Mouse (Mus musculus) CD4-positive, CD25-positive, alpha-beta regulatory T cell, adult 2 months (primary cell): ENCODE measurements around the gene Atrip.

ENCODE experiments used
- DNase-seq: peaks from one replicate; pipeline ENCODE4 v3.0.0-alpha.2; 2012; ENCODE audit warnings: low read depth, low spot score

The Atrip gene

DNA sequence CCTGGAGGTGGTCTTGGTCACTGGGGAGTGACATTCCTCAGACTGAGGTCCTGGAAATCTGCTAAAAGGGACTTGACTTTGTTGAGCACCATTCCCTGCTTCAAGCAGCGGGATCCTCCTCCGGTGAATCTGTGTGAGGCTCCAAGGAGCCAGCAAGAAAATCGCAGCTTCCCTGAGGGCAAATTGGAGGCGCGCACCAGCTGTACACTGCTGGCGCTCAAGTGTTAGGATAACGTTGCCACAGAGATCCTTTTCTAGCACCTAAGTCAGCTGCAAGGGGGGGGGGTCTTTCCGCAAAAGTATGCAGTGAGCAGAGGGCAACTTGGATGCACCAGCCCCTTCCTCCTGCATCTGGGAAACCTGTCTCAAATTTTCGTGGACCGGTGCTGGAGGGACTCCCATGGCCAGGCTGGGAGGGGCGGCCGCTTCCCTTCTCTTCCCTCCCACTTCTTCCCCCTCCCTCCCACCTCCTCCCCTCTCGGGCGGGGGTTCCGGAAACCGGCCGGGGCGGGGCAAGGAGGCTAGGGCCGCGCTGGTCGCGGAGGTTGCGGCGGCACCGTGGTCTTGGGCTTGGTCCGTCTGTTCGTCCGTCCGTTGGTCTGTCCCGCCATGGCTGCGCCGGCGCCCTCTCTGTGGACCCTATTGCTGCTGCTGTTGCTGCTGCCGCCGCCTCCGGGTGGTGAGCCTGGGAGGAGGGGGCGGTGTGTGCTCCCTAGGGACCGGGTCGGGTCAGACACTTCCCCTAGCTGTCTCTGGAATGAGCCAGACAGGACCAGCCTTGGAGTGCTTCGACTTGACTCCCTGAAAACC, 35.6 kb downstream of the Atrip start, which contains the start of gene Shisa5:
Shisa5 (plus strand) TSS at position 480 of the 810 bp plus-strand sequence.
- DNase-seq: peak; percentile 74

DNA sequence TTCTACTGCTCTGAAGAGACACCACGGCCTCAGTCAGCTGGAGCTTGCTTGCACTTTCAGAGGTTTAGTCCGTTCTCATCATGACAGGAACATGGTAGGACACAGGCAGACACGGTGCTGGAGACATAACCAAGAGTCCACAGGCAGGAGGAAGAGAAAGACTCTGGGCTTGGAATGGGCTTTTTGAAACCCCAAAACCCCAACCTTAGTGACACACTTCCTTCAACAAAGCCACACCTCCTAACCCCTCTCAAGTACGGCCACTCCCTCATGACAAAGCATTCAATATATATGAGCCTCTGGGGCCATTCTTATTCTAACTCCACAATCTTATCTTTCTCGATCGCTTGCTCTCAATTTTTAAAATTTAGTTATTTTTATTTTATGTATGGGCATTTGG, 41.5 kb downstream of the Atrip start:
- no peak for DNase-seq

DNA sequence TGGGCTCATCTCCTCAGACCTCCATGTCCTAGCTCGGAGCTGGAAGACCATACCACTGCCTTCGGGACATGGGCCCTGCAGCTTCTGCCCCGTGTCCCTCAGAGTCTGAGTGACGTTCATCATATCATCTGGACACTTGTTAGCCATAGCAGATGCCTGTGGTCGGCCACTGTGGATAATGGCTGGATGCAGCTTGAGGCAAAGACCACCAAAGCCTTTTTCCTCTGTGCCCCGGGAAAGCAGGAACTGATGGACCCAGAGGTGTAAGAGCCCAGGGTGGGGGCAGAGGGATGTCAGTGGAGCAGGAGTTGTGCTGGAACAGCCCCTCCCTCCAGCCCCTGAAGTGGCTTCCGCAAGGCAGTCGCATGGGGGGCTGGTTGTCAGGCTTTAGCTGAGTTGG, 42.2 kb downstream of the Atrip start:
- no peak for DNase-seq

DNA sequence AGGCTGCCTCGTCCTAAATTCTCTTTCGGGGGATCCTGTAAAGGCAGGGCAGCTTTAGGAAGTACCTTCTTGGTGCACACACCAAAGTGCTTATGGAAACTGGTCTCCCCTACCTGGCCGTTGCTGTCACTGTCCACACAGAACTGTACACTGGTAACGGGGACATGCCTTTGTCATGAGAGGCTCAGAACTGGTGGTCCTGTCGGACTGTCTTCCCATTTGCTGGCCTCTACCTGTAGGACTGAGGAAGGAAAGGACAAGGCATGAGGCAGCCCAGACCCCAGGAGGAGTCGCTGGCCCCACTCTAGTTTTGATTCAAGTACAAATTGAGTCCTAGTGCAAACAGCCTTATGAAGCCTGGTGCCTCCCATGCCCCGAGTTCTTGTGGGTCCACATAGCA, 42.9 kb downstream of the Atrip start:
- no peak for DNase-seq

DNA sequence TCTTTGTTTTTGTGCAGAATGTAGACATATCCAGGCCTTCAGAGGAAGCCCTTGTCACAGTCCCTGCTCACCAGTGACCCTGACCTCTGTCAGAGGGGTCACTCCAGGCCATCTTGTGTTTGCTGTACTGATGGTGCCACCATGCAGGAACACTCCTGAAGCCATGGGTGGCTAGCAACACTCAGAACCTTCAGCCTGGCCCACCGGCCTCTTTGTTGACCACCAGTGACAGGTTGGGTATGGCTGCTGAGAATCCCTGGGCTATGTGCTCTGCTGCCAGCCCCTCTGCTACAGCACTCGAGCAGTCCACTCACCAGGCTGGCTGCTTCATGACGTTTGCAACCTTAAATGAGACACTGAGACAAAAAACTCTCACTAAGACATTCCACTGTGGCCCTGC, 43.6 kb downstream of the Atrip start:
- no peak for DNase-seq

DNA sequence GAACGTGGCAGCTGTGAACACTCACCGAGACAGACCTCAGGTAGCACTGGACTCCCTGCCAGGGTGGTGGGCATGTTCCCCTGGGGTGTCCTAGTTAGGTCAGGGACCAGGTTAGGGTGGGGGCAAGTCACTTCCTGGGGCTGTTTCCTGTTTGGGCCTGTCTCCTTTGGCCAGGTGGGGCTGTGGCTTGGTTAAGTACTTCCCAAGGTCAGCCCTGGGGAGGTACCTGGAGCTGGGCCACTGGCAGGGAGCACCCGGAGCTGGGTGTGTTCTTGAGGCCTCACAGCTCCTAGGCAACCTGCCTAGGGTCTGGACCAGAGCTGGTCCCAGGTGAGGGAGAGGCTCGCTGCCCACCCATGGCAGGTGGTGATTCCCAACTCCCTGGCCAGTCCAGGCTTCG, 45.0 kb downstream of the Atrip start:
- DNase-seq: no peak

DNA sequence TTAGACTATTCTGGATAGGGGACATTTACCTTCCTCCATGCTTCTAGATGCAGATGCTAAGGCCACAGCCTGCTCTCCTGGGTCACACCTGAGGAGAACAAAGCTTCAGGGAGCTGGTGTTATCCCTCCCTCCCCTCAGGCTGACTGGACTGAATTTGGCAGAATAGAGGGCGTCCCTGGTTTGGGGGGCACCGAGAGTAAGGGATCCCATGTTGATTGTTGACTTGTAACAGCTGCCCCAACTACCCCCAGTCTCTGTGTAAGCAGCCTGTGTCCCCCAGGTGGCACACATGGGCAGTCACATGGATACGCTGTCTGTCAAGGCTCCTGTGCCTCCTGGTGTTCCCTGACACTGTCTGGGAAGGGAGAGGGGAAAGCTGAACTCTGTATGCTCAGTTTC, 45.5 kb downstream of the Atrip start:
- no peak for DNase-seq

DNA sequence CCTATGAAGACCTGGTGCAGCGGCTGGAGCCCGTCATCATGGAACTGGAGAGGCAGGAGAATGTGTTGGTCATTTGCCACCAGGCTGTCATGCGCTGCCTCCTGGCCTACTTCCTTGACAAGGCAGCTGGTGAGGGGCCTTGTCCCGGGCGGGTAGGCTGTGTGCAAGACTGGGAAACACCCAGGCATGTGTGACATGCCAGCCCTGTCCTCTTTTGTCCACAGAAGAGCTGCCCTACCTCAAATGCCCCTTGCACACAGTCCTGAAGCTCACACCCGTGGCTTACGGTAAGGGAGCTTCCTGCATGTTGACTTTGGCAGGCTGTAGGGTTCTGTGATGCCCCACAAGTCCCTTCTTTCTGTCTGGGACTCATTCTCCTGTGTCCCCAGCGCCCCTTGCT, 46.4 kb downstream of the Atrip start:
- no peak for DNase-seq

DNA sequence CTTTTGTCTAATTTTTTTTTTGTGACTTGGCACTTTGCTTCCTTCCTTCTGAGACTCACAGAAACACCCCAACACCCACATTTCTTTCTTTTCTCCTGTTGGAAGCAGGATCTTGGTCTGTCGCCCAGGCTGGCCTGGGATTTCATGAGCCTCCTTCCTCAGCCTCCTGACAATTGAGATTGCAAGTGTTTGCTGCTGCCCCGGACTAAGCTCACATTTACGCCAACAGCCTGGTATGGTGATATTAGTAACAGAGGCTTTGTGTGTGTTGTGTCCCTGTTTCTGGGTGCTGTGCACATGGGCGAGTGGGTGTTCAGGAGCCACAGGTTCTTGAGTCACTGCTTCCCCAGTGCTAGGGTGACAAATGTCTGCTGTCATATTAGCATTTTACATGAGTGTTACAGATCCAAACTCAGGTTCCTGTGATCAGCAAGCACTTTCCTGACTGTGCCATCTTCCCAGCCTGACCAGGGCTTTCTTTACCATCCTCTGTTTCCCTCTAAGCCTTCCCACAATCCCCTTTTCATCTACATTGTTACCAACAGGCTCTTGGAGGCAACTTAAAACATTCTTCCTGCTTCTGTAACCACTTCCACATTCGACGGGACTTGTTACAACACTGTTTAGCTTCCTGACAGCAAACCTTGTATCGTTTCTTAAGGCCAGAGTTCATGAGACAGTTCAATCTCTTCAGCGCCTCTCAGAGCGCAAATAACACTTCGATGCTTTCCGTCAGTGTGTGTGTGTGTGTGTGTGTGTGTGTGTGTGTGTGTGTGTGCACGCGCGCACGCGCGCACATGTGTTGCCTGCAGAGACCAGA, 50.8 kb downstream of the Atrip start:
- peak; percentile 55 for DNase-seq

DNA sequence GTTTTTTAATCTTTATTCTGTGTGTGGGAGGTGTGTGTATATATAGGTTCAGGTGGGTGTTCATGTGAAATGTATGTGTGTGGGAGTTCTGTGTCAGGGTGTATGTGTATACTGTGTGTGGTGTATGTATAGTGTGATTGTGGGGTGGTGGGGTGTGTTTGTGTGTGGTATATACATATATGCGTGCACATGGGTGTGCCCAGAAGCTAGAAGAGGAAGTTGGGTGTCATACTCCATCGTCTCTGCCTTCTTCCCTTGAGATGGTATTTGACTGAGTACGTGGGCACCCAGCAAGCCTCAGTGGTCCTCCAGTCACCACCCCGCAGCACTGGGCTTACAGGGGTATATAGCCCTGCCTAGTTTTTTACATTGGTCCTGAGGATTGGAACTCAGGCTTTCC, 52.5 kb downstream of the Atrip start:
- DNase-seq: no peak

DNA sequence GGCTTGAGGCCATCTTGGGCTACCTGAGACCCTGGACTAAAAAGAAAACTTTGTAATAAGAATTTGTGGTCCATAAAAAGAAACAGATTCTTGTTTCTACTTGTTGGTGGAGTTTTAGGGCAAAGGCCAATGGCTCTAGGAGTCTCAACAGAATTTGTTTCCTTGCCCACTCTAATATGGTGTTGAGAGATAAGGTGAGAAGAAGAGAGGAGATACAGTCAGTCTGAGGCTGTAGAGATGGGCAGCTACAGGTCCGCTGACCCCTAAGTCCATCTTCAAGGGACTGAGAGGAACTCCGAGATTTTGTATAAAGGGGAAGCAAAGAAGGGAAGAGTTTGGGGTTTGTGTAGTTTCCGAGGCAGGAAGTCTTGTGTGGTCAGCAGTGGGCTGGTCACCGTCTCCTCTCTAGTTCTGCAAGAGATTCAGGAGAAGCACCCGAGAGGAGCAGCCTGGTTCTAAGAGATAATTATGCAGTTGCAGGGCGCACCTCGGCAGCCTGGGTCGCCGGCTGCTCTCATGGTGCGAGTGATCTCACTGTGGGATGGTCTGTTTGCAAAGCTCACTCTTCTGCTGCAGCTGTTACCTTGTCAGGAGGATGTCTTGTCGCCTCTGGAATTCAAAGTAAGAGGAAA, 56.8 kb downstream of the Atrip start:
- no peak for DNase-seq

DNA sequence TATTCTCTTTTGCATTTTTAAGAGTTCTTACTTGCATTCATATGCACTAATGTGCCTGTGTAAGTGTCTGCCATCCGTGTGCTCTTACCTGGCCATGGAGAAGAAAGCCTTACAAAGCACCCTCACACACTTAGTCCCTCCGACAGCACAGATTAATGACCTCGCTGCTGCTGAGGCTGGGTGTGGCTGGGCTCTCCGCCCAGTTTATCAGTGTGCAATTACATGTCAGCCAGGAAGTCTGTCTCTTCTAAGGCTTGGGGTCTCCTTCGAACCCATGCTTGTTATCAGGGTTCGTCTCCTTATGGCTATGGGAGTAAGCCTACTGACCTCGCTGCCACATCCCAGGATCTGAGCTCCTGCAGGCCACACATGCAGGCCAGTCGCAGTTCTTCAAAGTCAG, 58.5 kb downstream of the Atrip start:
- no peak for DNase-seq

DNA sequence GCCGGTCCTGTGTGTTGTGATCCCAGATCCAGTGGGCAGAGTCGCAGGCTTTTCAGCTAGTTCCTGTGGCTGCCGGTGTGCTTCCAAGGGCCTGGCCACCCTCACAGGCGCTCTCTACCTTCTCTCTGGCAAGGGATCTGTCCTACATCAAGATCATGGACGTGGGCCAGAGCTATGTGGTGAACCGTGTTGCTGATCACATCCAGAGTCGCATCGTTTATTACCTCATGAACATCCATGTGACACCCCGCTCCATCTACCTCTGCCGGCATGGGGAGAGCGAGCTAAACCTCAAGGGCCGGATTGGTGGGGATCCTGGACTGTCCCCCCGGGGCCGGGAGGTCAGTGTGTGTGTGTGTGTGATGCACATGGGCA, 63.6 kb downstream of the Atrip start:
- no peak for DNase-seq

DNA sequence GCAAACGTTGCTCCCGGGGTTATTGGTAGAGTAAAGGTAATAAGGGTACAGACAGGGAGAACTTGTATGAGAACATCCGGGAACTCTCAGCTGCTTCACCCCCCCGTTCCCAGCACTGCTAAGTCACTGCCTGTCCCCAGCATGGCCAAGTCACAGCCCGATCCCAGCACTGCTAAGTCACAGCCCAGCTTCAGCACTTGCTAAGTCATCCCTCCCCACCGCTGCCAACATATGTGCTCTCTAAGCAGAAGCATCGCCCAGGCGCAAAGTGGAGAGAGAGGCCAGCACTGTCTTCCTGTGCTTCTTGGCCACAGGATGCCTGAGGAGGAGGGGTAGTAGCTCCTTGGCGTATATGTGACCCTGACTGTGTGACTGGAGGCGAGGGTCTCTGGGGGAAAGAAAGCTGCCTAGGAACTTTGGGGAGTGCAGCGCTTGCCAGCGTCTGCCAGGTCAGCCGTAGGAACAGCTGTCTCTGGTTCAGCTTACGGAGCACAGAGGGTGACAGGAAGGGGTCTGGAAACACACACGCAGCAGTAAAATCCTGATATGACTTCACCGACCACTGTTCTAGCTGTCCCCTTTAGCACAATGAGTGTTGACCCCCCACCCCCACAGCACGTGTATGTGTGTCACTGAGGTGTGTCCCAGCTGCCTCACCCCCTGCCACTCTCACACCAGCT, 64.1 kb downstream of the Atrip start:
- no peak for DNase-seq

DNA sequence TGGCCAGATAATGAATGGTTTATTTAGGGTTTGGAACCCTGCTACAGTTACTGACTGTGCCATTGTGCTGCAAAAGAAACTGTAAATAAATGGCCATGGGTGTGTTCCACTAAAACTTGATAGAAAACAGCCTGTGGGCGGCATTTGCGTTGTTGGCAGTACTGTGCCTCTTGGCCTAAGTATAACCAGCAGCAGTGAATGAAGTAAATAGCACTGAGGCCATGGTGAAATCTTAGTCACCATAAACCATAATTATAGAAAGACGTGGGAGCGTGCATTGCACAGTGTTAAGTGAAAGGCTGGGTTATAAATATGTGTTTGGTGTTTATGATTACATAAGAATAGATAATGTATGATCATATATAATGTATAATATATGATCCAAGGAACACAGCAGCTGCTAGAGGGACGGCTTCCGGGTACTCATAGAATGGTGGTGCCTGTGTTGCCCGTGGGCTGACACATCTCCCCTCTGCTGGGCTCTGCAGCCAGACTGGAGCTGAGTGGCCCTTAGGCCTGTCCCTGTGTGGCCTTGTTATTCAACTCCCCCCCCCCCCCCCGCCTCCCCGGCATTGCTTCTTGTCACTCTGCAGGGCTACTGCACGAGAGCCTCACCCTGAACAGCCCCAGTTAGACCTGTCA, 64.8 kb downstream of the Atrip start:
- no peak for DNase-seq

DNA sequence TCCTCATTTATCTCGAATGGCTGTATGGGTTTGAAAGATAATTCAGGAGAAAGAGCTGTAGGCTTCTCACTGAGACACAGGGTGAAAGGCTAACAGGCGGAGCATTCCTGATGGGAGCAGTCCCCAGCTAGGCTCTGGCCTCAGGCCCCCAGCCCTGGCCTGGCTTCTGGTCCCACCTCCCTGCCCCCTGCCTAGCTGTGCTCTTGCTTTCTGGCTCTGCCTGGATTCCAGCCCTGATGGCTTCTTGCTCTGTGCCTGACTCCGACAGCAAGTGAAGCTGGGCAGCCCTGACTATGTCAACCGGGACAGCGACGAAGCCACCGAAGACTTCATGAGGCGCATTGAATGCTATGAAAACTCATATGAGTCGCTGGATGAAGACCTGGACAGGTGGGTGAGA, 65.8 kb downstream of the Atrip start:
- no peak for DNase-seq
